Mouse (Mus musculus) brain, embryonic 14.5 days (tissue): ENCODE measurements around the gene Gas7.

Source experiments
- CTCF ChIP-seq: fragments of 200-500 bp; IDR thresholded peaks from 2 replicates; pipeline ENCODE4 v1.5.1; 2012; ENCODE audit warnings: inconsistent platforms, mild to moderate bottlenecking, moderate library complexity, borderline replicate concordance; ENCODE audit not compliant: insufficient read depth, insufficient read length; ENCODE audit errors: extremely low read depth
- POLR2A ChIP-seq: fragments of 200-500 bp; IDR thresholded peaks from 2 replicates; pipeline ENCODE4 v1.6.1; 2012; ENCODE audit warnings: mild to moderate bottlenecking, inconsistent platforms, borderline replicate concordance; ENCODE audit not compliant: poor library complexity, insufficient read depth, insufficient read length, severe bottlenecking; ENCODE audit errors: extremely low read depth

- TF ChIP-seq CTCF (no peak), POLR2A (no peak)
Observed at GRCm38 (mm10) chr11:67599141-67599540, 143.9 kb downstream of the Gas7 start.
